Mouse (Mus musculus): ENCODE measurements around the gene Fbxo48. TPM values are rescaled to one million over a fixed set of nuclear protein-coding genes. Genes with fewer than 3 reads are reported as not detected.

Fbxo48 gene
- 0.57 TPM for polyA plus RNA-seq (2015; fragmentation: Illumina TruSeq; extraction: RNeasy Lipid Tissue Mini Kit (QIAGEN cat#74804); ENCODE audit: low read depth, low replicate concordance)

DNA sequence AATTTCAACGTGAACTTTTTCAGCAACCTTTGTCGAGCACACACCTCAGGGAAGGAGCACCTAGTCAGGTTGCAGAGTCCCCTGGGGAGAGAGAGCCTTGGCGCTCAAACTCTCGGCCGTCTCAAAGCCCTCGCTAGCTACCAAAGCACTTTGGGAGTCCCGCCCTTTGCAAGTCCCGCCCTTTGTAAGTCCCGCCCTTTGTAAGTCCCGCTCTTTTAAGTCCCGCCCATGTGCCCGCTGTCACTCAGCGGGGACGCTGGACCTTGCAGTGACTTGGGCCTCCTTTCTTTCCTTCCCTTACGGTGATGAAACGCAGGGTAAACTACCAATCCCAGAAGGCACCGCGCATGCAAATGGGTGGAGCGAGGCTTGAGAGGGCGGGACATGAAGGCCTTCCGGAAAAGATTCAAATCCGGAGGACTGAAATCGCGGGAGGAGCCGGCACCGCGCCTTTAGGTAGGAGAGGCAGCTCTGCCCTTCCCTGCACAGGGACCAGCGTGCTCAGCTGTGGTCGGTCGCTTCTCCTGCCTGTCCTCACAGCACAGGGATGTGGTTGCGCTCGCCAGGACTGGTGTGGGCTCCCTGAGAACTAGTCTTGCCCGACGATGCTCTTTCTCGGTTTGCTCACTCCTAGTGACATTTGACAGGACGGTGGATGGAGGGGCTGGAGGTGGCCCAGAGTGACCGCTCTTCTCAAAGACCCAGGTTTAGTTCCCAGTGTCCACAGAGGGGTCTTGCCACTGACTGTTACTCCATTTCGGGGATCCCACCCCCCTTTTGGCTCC lies at the start of gene Fbxo48:
TSS of gene Fbxo48 (plus strand) at position 400 of the 785 bp plus-strand sequence.

Other genes starting within 250 kb of the Fbxo48 start
- 4.5 TPM for gene Egfr, start 199.2 kb upstream of the Fbxo48 start, polyA plus RNA-seq (2015; fragmentation: Illumina TruSeq; extraction: RNeasy Lipid Tissue Mini Kit (QIAGEN cat#74804); ENCODE audit: low read depth, low replicate concordance)
- gene Cnrip1, start 100.2 kb downstream of the Fbxo48 start, polyA plus RNA-seq (2015; fragmentation: Illumina TruSeq; extraction: RNeasy Lipid Tissue Mini Kit (QIAGEN cat#74804); ENCODE audit: low read depth, low replicate concordance) = 104 TPM
- 9.2 TPM for gene Plek, start 101.0 kb downstream of the Fbxo48 start, polyA plus RNA-seq (2015; fragmentation: Illumina TruSeq; extraction: RNeasy Lipid Tissue Mini Kit (QIAGEN cat#74804); ENCODE audit: low read depth, low replicate concordance)
- gene Ppp3r1, start 207.9 kb downstream of the Fbxo48 start, polyA plus RNA-seq (2015; fragmentation: Illumina TruSeq; extraction: RNeasy Lipid Tissue Mini Kit (QIAGEN cat#74804); ENCODE audit: low read depth, low replicate concordance) = 824 TPM
- 12.6 TPM for gene Wdr92, start 230.7 kb downstream of the Fbxo48 start, polyA plus RNA-seq (2015; fragmentation: Illumina TruSeq; extraction: RNeasy Lipid Tissue Mini Kit (QIAGEN cat#74804); ENCODE audit: low read depth, low replicate concordance)

All from brain, adult 10 weeks (tissue).